Mouse (Mus musculus) ES-Bruce4 (cell line): ENCODE data around the gene Dmac1.
"Not testable (repeated sequence)": the region's sequence is repeated elsewhere in the genome, so short reads cannot be mapped to it uniquely, and the experiment has no call there.

ENCODE experiments used
- CTCF ChIP-seq: IDR thresholded peaks from one replicate; pipeline ENCODE4 v1.8.1; 2011; ENCODE audit warnings: low read depth, low read length
- EP300 ChIP-seq: IDR thresholded peaks from 2 replicates; pipeline ENCODE4 v1.6.1; 2011; ENCODE audit warnings: low read depth, low read length; ENCODE audit not compliant: insufficient read depth
- POLR2A ChIP-seq: IDR thresholded peaks from one replicate; pipeline ENCODE4 v1.8.1; 2011; ENCODE audit warnings: low read length; ENCODE audit not compliant: insufficient read depth

DNA sequence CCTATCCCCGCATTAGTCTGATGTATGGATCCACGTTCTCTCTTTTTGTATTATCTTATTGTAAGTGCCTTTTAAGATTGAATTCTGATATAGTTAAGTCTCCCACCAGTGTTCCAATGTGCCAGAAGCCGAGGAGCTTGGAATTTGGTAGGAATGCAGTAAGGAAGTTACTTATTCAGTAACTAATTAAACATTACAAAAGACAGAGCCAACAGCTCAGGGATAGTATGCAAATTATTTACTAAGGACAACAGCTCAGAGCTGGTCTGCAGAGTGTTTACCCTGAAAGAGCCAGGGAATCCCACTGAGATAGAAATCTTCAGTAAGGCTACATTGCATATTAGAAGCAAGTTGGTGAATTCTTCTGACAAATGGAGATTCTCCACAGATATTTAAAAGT is 43.5 kb downstream of the Dmac1 start:
- not testable (repeated sequence) for TF ChIP-seq POLR2A, CTCF, EP300
